Mouse (Mus musculus): ENCODE measurements around the gene Ddi1. TPM values are rescaled to one million over a fixed set of nuclear protein-coding genes. Genes with fewer than 3 reads are reported as not detected.
A peak's percentile ranks its signal among the peaks of the same experiment; 100 is the strongest.
"Not testable (repeated sequence)": the region's sequence is repeated elsewhere in the genome, so short reads cannot be mapped to it uniquely, and the experiment has no call there.

The Ddi1 gene
- polyA plus RNA-seq, 1 experiment from 2014 or later, result not detected

- WGBS, result 8% methylated on average over 1 of the region's 1 CpGs
- Histone ChIP-seq H3K27me3 (no peaks in the 10 kb centered on the region), H3K4me3 (no peak overlapping the region), H3K36me3 (no peaks in the 10 kb centered on the region), H3K9ac (replicated peaks) (no peak overlapping the region), H3K9me3 (no peaks in the 10 kb centered on the region), H3K27ac (replicated peaks) (no peak overlapping the region), H3K4me1 (peaks cover 7% of the 10 kb centered on the region; the same call in 1 of the 2 replicates), H3K4me2 (replicated peaks) (no peak overlapping the region)
- peak; percentile 81 for ATAC-seq (replicated peaks)
These were observed 19.3 kb downstream of the Ddi1 start for GRCm38 (mm10) chr9:6250320-6250719.

GRCm38 (mm10) chr9:6235982-6236381 is 33.7 kb downstream of the Ddi1 start:
- H3K27ac ChIP-seq (replicated peaks); H3K9me3 ChIP-seq; H3K9ac ChIP-seq (replicated peaks); H3K4me1 ChIP-seq; H3K4me3 ChIP-seq; ATAC-seq (replicated peaks); H3K36me3 ChIP-seq; H3K4me2 ChIP-seq (replicated peaks); H3K27me3 ChIP-seq: not testable (repeated sequence)
- WGBS, result 96% methylated on average over 1 of the region's 1 CpGs

- no peak overlapping the region for H3K9ac ChIP-seq (replicated peaks)
- H3K4me3 ChIP-seq, result no peak overlapping the region
- H3K36me3 ChIP-seq, result no peaks in the 10 kb centered on the region
- H3K4me2 ChIP-seq (replicated peaks), result no peak overlapping the region
- H3K9me3 ChIP-seq, result no peaks in the 10 kb centered on the region
- H3K4me1 ChIP-seq, result no peaks in the 10 kb centered on the region
- H3K27me3 ChIP-seq, result no peaks in the 10 kb centered on the region
- 56% methylated on average over 1 of the region's 1 CpGs for WGBS
- ATAC-seq (replicated peaks), result no peak
- H3K27ac ChIP-seq (replicated peaks), result no peak overlapping the region
These were observed 52.1 kb downstream of the Ddi1 start for GRCm38 (mm10) chr9:6217505-6217904.

- Histone ChIP-seq H3K27me3 (no peaks in the 10 kb centered on the region), H3K4me2 (replicated peaks) (no peak overlapping the region), H3K4me1 (no peaks in the 10 kb centered on the region), H3K9me3 (no peaks in the 10 kb centered on the region), H3K27ac (replicated peaks) (no peak overlapping the region), H3K36me3 (no peaks in the 10 kb centered on the region), H3K9ac (replicated peaks) (no peak overlapping the region), H3K4me3 (no peak overlapping the region)
- no peak for ATAC-seq (replicated peaks)
- 76% methylated on average over 5 of the region's 5 CpGs for WGBS
These were observed 56.8 kb downstream of the Ddi1 start for GRCm38 (mm10) chr9:6212862-6213261.

Other genes with a start within 250 kb of the Ddi1 start
- 1.00 and 1.8 TPM in 2 replicates for gene Pdgfd, start 101.3 kb downstream of the Ddi1 start, polyA plus RNA-seq (2015; fragmentation: Nextera tagmentation; extraction: Ambion mirVana)

Data from forebrain, embryonic 15.5 days (tissue).